Mouse (Mus musculus): Measurements from ENCODE around the gene Fndc8.

DNA sequence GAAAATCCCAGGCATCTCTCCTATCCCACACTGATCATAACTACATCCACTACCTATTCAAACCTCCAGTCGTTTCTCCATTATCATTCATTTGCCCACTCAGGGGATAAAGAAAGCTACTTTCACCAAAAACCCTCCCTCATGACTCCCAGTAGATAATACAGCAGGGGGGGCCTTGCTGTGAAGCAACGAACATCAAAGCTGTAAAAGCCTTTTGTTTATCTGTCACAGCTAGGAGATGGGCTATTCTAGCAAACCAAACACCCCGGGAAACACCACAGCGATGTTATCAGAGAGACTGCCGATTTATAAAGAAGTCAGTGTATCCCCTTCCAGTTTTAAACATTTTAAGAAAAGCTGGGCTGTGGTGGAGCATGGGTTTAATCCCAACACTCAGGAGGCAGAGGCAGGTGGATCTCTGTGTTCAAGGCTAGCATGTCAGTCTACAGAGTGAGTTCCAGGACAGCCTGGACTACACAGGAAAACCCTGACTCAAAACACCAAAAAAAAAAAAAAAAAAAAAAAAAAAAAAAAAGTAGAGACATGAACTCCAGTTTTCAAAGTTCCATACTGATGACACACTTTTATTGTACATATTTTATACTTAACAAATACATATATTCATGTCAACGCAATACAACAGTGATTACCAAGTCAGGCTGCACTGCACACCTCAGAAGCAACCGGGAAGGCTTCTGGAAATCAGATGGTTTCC, 24.9 kb upstream of the Fndc8 start:
- no peak for TF ChIP-seq CTCF (IDR thresholded peaks at IDR 0.05; ENCODE audit: control insufficient read depth, insufficient read depth, insufficient read length)
- TF ChIP-seq USF1 (IDR thresholded peaks at IDR 0.05; ENCODE audit: low read depth), result no peak
- no peak for TF ChIP-seq MAX (IDR thresholded peaks at IDR 0.05)
- no peak for TF ChIP-seq MYOD1 (IDR thresholded peaks at IDR 0.05; ENCODE audit: control insufficient read depth, insufficient read length, low read depth)
- no peak for TF ChIP-seq CEBPB (IDR thresholded peaks at IDR 0.05; ENCODE audit: low read depth)

Data from C2C12 (cell line).